Mouse (Mus musculus) liver, embryonic 13.5 days (tissue): ENCODE measurements around the gene Lemd1. TPM values are rescaled to one million over a fixed set of nuclear protein-coding genes. Genes with fewer than 3 reads are reported as not detected.
A peak's percentile ranks its signal among the peaks of the same experiment; 100 is the strongest.

ENCODE experiments used
- microRNA counts: library from miRNA; unstranded; fragments of <30 nt; microRNA quantifications from one replicate; lab custom pipeline; 2016
- microRNA-seq: library from miRNA; unstranded; fragments of <30 nt; microRNA quantifications from one replicate; pipeline ENCODE4, GENCODE M21; 2016
- polyA plus RNA-seq: library from polyadenylated mRNA; unstranded; fragments of >200 nt; fragmentation: Nextera tagmentation; extraction: Ambion mirVana; gene quantifications from 2 replicates; pipeline ENCODE4 v1.2.1, GENCODE M21; 2015

The Lemd1 gene
- polyA plus RNA-seq, 1 experiment from 2014 or later = not detected

MicroRNAs within 50 kb of the gene (microRNA counts, 519-probe panel; counts per million panel counts)
- 114 counts per million for microRNA mmu-miR-135b (lab: Ali Mortazavi, UCI)

Small RNA genes lying within 50 kb of the gene (microRNA-seq; reads per million reads assigned to microRNA genes)
- 87.8 reads per million, percentile 49 among the genes with 10 or more reads in this experiment for gene Mir135b

Other genes with a start within 250 kb of the Lemd1 start
- 2.6 and 2.7 TPM in 2 replicates for gene Slc45a3, start 228.5 kb upstream of the Lemd1 start, polyA plus RNA-seq
- 9.5 and 10.2 TPM in 2 replicates for gene Elk4, start 183.8 kb upstream of the Lemd1 start, polyA plus RNA-seq
- gene Mfsd4a, start 123.4 kb upstream of the Lemd1 start, polyA plus RNA-seq = 3.2 and 4.8 TPM in 2 replicates
- gene Cdk18, start 51.7 kb upstream of the Lemd1 start, polyA plus RNA-seq = 1.1 and 1.4 TPM in 2 replicates
- gene AC124108.1, start within 50 bp of the Lemd1 start, polyA plus RNA-seq = not detected in 2 replicates
- gene Gm10188, start 38.3 kb downstream of the Lemd1 start, polyA plus RNA-seq = not detected in 2 replicates
- 0.03 and 0.06 TPM in 2 replicates for gene Klhdc8a, start 107.2 kb downstream of the Lemd1 start, polyA plus RNA-seq
- 1.6 and 1.8 TPM in 2 replicates for gene Nuak2, start 124.7 kb downstream of the Lemd1 start, polyA plus RNA-seq
- 456 and 511 TPM in 2 replicates for gene Tmcc2, start 199.8 kb downstream of the Lemd1 start, polyA plus RNA-seq
- 3.7 and 3.8 TPM in 2 replicates for gene Dstyk, start 226.1 kb downstream of the Lemd1 start, polyA plus RNA-seq